Mouse (Mus musculus) mature B cell (primary cell): ENCODE data around the gene Gnb3.
"Not testable (repeated sequence)": the region's sequence is repeated elsewhere in the genome, so short reads cannot be mapped to it uniquely, and the experiment has no call there.

Experiments used
- in situ Hi-C: fragments of 300-500 bp; cut with MboI; formaldehyde crosslinking; loops from 2 replicates; pipeline ENCODE4 v1.14.3; 2019

Gene Gnb3

GRCm38 (mm10) chr6:124816611-124817010 is 23.5 kb downstream of the Gnb3 start:
- in situ Hi-C loops, result no loop called here

DNA sequence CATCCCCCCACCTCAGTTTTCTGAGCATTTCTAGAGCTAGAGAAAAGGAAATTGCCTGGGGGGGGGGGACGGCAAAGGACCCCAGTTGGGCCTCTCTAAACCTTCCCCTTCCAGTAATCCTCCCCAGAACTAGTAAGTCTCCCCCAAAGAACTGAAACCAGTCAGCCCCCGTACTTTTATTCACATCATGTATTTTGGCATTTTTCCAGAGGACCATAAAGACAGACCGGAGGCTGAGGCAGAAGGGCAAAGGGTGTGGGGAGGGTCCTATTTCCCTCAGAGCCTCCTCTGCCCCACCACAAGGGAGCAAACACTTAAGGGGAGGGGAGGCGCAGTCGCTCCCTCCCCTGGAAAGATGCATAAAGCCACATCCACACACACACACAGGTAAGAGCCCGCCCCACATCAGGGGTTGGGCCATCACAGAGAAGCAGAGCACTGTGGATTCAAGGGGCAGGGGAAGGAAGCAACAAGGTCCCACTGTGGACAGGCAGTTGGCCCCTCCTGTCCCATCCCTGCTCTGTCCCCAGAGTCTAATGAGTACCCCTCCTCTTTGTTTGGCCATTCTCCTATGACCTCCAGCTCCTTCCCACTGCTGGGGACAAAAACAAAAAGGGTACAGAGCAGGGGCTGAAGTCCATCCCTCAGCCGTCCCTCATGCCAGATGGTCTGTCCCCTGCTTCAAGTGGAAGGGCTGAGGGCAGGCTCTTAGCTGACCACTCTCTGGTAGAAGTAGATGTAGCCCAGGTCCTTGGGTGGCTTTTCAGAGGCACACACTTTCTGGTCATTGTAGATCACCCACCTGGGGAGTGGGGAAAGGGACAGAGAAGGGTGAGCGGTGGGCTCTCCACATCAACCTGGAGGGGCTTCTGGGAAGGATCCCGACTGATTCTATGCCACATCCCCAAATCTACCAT is 25.0 kb downstream of the Gnb3 start:
- in situ Hi-C loops, result no loop called here

DNA sequence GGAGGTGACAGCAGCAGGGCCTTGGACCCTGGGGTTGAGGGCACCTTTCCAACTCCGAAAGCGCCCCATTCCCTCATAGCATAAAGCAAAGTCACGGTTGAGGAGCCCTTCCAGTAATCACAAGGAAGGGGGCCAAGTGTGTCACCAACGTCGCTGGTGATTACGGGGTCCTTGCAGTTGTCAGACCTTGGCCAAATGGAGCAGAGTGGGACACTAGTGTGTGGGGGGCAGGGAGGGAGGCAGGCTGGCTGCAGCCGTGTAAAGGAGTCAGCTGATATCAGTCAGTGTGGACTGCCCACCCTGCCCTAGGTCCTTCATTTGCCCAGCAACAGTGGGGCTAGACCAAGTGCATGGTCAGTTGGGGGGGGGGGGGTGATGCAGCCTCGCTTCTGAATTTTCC is 25.6 kb downstream of the Gnb3 start:
- in situ Hi-C loops, result no loop called here

DNA sequence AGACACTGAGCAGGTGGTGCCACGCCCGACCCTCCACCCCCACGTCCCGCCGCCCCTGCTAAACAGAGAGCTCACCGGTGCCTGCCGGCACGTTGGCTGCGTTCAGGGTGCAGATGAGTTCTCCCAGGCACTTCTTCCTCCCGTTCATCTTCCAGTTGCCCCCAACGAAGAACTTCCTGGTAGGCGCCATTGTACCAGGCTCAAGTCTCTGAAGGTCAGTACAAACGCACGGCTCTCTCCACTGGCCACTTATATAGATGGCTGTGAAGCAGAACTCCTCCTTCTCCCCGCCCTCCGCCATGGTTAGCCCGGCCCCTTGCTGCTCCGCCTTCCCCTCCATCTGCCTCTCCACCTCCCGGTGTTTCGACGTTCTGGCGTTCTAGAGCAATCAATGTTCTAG is 26.1 kb downstream of the Gnb3 start, which contains the start of gene Tpi1:
Gene Tpi1, minus strand, starts transcription at position 364 of the 400 bp plus-strand sequence.
- in situ Hi-C loops, result no loop called here

GRCm38 (mm10) chr6:124813496-124813895 is 26.6 kb downstream of the Gnb3 start:
- in situ Hi-C loops, result no loop called here

DNA sequence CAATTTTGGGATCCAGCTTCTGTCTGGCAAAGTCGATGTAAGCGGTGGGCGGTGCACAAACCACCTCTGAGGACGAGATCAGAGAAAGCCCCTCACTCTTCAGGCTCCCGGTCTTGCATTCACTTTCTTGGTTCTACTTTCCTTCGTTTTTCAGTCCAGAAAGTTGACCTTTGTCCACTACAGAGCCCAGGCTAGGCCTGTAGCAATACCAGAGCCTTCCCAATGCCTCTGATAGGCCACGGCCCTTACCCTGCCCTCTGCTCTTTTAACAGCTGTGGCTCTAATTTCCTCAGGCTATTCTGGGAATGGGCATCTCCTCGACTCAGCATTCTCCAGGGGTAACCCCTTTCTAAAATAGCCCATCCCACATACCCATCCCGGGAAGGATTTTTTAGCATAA is 27.2 kb downstream of the Gnb3 start:
- in situ Hi-C loops, result no loop called here

DNA sequence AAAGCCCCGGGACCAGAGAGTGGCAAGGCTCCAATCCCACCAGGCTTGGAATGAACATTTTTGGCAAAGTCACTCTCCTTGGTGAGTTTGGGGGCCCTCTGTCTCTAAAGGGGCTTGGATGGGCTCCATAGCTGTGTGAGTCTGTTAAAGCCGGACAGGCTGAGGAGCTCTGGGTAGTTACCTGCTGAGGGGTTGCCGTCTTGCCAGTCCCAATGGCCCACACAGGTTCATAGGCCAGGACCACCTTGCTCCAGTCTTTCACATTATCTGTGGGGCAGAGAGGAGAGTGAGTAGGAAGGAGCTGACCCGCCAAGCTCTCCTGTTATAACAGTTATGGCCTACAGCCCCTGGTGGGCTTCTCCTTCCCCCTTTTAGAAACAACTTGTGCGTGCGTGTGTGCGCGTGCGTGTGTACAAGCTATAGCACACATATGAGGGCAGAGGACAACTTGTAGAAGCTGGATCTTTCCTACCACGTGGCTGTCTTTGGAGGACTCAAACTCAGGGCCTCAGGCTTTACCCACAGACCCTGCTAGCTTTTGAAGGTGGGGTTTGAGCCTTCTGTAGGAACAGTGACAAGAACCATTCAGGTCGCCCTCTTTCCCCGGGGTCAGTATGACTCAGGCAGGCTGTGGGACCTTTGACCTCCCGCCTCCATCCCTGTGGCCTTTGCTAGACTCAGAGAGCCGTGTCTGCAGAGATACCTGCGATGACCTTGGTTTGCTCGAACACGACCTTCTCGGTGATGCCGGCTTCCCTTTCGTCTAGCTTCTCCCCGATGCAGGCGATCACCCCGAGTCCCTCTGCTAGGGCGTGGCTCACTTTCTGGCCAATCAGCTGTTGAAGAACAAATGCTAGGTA is 28.1 kb downstream of the Gnb3 start:
- in situ Hi-C loops, result no loop called here

GRCm38 (mm10) chr6:124811403-124811665 is 28.7 kb downstream of the Gnb3 start:
- in situ Hi-C loops, result no loop called here

DNA sequence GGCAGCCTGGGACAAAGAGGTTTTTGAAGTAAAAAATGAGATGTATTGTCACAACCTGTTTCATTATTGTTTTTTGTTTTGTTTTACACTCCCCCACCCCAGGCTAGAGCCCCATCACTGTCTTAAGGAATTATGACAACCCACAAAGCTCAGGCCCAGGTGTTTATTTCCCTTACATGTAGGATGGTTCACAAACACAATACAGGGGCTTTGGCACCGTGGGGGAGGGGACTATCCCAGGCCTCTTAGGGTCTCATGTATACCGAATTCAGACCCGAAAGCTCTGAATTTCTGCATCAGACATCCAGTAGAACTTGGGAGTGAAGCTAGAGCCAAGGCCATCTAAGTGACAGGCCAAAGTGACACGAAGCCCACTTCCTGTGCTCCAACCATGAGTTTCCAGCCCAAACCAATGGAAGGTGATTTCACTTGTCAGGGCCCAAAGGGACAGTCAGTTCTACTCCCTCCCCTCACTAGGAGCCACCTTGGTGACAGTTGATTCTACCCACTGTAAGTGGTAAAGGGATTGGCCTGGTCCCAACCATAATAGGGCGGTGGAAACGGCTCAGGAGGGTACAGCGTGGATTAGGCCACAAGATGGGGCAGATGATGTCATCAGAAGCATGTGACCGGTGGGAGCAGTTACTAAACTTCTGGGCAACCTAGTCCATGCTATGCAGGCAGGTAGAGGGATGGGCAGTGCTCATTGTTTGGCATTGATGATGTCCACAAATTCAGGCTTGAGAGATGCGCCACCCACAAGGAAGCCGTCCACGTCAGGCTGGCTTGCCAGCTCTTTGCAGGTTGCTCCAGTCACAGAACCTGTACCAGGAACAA is 29.3 kb downstream of the Gnb3 start:
- in situ Hi-C loops, result not testable (repeated sequence)

GRCm38 (mm10) chr6:124809775-124810538 is 30.1 kb downstream of the Gnb3 start:
- in situ Hi-C loops, result no loop called here

- in situ Hi-C loops, result no loop called here
Observed at GRCm38 (mm10) chr6:124809052-124809774, 30.9 kb downstream of the Gnb3 start.

- in situ Hi-C loops, result no loop called here
Observed at GRCm38 (mm10) chr6:124808358-124809012, 31.6 kb downstream of the Gnb3 start, which contains the start of gene Spsb2. Gene Spsb2, plus strand, starts transcription at chr6:124808661.

DNA sequence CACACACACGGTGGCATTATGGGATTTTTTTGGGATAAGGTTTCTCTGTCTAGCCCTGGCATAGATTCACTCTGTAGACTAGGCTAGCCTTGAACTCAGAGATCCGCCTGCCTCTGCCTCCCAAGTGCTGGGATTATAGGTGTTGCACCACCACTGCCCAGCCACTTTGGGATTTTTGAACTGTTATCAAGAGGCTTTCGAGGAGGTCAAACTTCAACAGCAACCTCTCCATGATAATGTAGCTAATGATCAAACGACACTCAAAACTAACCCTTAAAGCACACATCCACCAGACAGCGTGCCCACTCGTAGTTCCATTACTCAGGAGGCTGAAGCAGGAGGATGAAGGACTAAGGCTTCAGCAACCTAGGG is 32.1 kb downstream of the Gnb3 start:
- in situ Hi-C loops, result no loop called here

GRCm38 (mm10) chr6:124807366-124807765 is 32.7 kb downstream of the Gnb3 start:
- in situ Hi-C loops, result no loop called here

GRCm38 (mm10) chr6:124806446-124807140 is 33.5 kb downstream of the Gnb3 start:
- in situ Hi-C loops, result no loop called here

DNA sequence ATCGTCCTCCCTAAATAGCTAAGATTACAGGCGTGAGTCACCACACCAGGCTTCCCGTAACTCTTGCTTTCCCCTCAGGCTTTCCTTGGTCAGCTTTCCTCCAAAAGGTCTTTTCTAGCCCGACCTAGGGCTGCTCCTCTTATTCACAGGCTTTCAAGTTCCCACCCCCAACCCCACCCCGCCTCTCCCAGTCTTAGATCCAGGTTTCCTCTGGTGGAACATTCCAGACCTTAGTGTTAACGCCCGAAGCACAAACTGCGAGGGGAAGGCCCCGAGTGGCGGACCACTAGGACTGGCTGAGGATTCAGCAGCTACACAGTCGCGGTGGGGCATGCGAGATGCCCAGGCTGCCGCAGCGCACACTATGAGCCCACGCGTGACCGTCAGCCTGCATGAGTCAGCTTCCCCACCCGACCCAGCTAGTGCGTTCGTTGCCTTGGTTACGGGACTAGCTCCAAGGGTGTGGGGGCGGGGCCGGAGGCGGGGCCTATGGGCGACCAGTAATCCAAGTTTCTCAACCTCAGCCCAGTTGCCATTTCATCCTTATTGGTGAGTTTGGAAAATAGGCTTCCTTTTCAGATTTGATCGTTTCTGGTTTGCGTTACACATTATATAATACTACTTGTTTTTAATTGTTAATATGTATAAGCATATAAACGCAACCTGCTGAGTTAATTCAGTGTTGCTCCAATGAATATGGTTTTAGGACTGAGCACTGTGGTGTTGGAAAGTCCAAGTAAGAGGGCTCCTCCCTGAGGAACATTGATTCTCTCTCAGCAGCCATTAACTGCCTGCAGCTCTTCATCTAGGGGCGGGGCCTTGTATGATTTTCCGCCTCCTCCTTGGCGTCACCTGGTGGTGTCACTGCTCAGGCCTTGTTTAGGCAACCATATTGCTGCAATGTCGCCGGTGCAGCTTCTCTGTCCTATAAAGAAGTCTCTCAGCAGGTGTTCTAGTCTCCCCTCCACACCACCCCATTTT is 34.4 kb downstream of the Gnb3 start:
- in situ Hi-C loops, result no loop called here

DNA sequence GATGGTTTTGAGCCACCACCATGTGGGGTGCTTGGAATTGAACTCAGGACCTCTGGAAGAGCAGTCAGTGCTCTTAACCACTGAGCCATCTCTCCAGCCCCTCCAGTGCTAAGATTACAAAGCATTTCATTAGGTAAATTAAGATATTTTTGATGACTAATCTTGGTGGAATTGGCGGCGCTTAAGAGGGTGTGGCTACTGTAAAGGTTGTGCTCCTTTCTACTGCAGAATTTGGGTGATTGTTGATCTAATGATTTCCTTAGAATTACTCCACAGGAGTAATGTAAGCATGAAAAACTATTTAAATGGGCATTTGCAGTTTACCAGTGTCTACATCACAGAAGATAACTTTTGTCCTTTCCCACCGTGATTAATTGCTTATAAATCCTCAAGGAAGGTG is 35.7 kb downstream of the Gnb3 start:
- in situ Hi-C loops, result no loop called here

GRCm38 (mm10) chr6:124803691-124804090 is 36.4 kb downstream of the Gnb3 start:
- in situ Hi-C loops, result not testable (repeated sequence)
